Mouse (Mus musculus): ENCODE data around the gene Casp3.

- TF ChIP-seq CTCF (IDR thresholded peaks at IDR 0.05; ENCODE audit: insufficient read depth, low read depth, low read length) = no peak
- no peak for TF ChIP-seq POLR2A (IDR thresholded peaks at IDR 0.05; ENCODE audit: insufficient read depth, low read depth, low read length)
Measured at GRCm38 (mm10) chr8:46648421-46648820, 31.3 kb downstream of the Casp3 start.

Measured in olfactory bulb, adult 2 months (tissue).